Mouse (Mus musculus) right cerebral cortex, adult 18-20 months (tissue): Measurements from ENCODE around the gene Ttc9.

Experiments
- DNase-seq: peaks from one replicate; pipeline ENCODE4 v3.0.0; 2022; ENCODE audit warnings: mixed read lengths

Ttc9 gene

GRCm38 (mm10) chr12:81662076-81662475 is 31.0 kb downstream of the Ttc9 start:
- DNase-seq = no peak

GRCm38 (mm10) chr12:81663116-81663515 is 32.1 kb downstream of the Ttc9 start:
- DNase-seq = no peak

GRCm38 (mm10) chr12:81663906-81664305 is 32.9 kb downstream of the Ttc9 start:
- DNase-seq = no peak

- DNase-seq = no peak
These were observed 37.4 kb downstream of the Ttc9 start for GRCm38 (mm10) chr12:81668406-81668805.

- no peak for DNase-seq
These were observed 44.5 kb downstream of the Ttc9 start for GRCm38 (mm10) chr12:81675557-81675956.

- DNase-seq = no peak
These were observed 48.9 kb downstream of the Ttc9 start for GRCm38 (mm10) chr12:81679807-81680529.

GRCm38 (mm10) chr12:81683395-81683794 is 52.3 kb downstream of the Ttc9 start:
- DNase-seq = no peak

- DNase-seq = no peak
These were observed 53.0 kb downstream of the Ttc9 start for GRCm38 (mm10) chr12:81684096-81684495.

GRCm38 (mm10) chr12:81685981-81686380 is 54.9 kb downstream of the Ttc9 start:
- DNase-seq = no peak

GRCm38 (mm10) chr12:81686406-81687117 is 55.5 kb downstream of the Ttc9 start:
- no peak for DNase-seq

GRCm38 (mm10) chr12:81687873-81688272 is 56.8 kb downstream of the Ttc9 start:
- no peak for DNase-seq

- DNase-seq = no peak
These were observed 57.5 kb downstream of the Ttc9 start for GRCm38 (mm10) chr12:81688537-81688936.

- DNase-seq = no peak
These were observed 58.5 kb downstream of the Ttc9 start for GRCm38 (mm10) chr12:81689505-81690056.

GRCm38 (mm10) chr12:81690111-81690510 is 59.1 kb downstream of the Ttc9 start:
- DNase-seq = no peak

- no peak for DNase-seq
These were observed 59.7 kb downstream of the Ttc9 start for GRCm38 (mm10) chr12:81690751-81691150.

- DNase-seq = no peak
These were observed 60.2 kb downstream of the Ttc9 start for GRCm38 (mm10) chr12:81691177-81691730.

- no peak for DNase-seq
These were observed 67.0 kb downstream of the Ttc9 start for GRCm38 (mm10) chr12:81698011-81698410.

GRCm38 (mm10) chr12:81702903-81703302 is 71.9 kb downstream of the Ttc9 start:
- DNase-seq = no peak

GRCm38 (mm10) chr12:81712618-81713017 is 81.6 kb downstream of the Ttc9 start:
- DNase-seq = no peak
